Mouse (Mus musculus) MEL (cell line): Measurements from ENCODE around the gene Abcg1.

ENCODE experiments used
- CHD2 ChIP-seq: IDR thresholded peaks from 2 replicates; pipeline ENCODE4 v1.6.1; 2011; ENCODE audit warnings: low read length, improper control_type of control experiment
- CTCF ChIP-seq, 3 experiments: IDR thresholded peaks in 2 of 3; conservative IDR thresholded peaks in 1 of 3; 2 replicates each; pipeline ENCODE4 v1.5.1; 2011 to 2012; ENCODE audit warnings: low read length in 3 of 3, low read depth in 2 of 3, mild to moderate bottlenecking in 2 of 3, improper control_type of control experiment in 1 of 3, inconsistent platforms in 1 of 3, mixed read lengths in 1 of 3, moderate library complexity in 1 of 3; ENCODE audit not compliant: control insufficient read depth in 1 of 3, insufficient read depth in 1 of 3, poor library complexity in 1 of 3, severe bottlenecking in 1 of 3
- EP300 ChIP-seq, 2 experiments: IDR thresholded peaks; 2 replicates each; pipeline ENCODE4 v1.6.1; 2011; ENCODE audit warnings: improper control_type of control experiment in 2 of 2, low read length in 2 of 2, low read depth in 1 of 2, mild to moderate bottlenecking in 1 of 2
- MAZ ChIP-seq: IDR thresholded peaks from 2 replicates; pipeline ENCODE4 v1.6.1; 2012; ENCODE audit warnings: low read depth, mild to moderate bottlenecking, inconsistent platforms, low read length, improper control_type of control experiment
- MEF2A ChIP-seq: IDR thresholded peaks from 2 replicates; pipeline ENCODE4 v1.6.1; 2014; ENCODE audit warnings: low read depth, mild to moderate bottlenecking, inconsistent platforms, low read length, improper control_type of control experiment; ENCODE audit not compliant: poor library complexity, insufficient replicate concordance, severe bottlenecking; ENCODE audit errors: extremely low read depth
- MYB ChIP-seq: IDR thresholded peaks from 2 replicates; pipeline ENCODE4 v1.6.1; 2011; ENCODE audit warnings: mild to moderate bottlenecking, low read depth, low read length, improper control_type of control experiment
- MYC ChIP-seq: IDR thresholded peaks from 2 replicates; pipeline ENCODE4 v1.6.1; 2011; ENCODE audit warnings: low read depth, mild to moderate bottlenecking, low read length, improper control_type of control experiment, moderate library complexity
- POLR2A ChIP-seq, 2 experiments: IDR thresholded peaks; 2 replicates each; pipeline ENCODE4 v1.6.1; 2011 to 2012; ENCODE audit warnings: low read length in 2 of 2, mild to moderate bottlenecking in 2 of 2, control low read depth in 1 of 2, improper control_type of control experiment in 1 of 2, low read depth in 1 of 2, moderate library complexity in 1 of 2; ENCODE audit not compliant: control insufficient read depth in 1 of 2, insufficient read depth in 1 of 2, poor library complexity in 1 of 2
- RCOR1 ChIP-seq: IDR thresholded peaks from 2 replicates; pipeline ENCODE4 v1.6.1; 2012; ENCODE audit warnings: low read depth, mild to moderate bottlenecking, inconsistent platforms, low read length, improper control_type of control experiment
- TCF12 ChIP-seq: IDR thresholded peaks from 2 replicates; pipeline ENCODE4 v1.6.1; 2014; ENCODE audit warnings: low read depth, mild to moderate bottlenecking, inconsistent platforms, low read length, improper control_type of control experiment, moderate library complexity
- USF2 ChIP-seq, 2 experiments: IDR thresholded peaks; 2 replicates each; pipeline ENCODE4 v1.6.1; 2011 to 2012; ENCODE audit warnings: improper control_type of control experiment in 2 of 2, low read length in 2 of 2, borderline replicate concordance in 1 of 2, inconsistent platforms in 1 of 2, low read depth in 1 of 2, mild to moderate bottlenecking in 1 of 2; ENCODE audit not compliant: insufficient read depth in 1 of 2
- ZC3H11A ChIP-seq: IDR thresholded peaks from 2 replicates; pipeline ENCODE4 v1.6.1; 2012; ENCODE audit warnings: low read depth, mild to moderate bottlenecking, inconsistent platforms, low read length, improper control_type of control experiment
- ZNF384 ChIP-seq: IDR thresholded peaks from 2 replicates; pipeline ENCODE4 v1.6.1; 2012; ENCODE audit warnings: low read depth, mild to moderate bottlenecking, inconsistent platforms, low read length, improper control_type of control experiment

GRCm38 (mm10) chr17:31057891-31058744 lies 643 bp downstream of the Abcg1 start:
- TF ChIP-seq CTCF (IDR thresholded peaks at IDR 0.05 in 2 of 3, conservative IDR thresholded peaks at IDR 0.05 in 1 of 3; ENCODE audit: control insufficient read depth in 1 of 3, insufficient read depth in 1 of 3, low read depth in 2 of 3, low read length in 3 of 3, poor library complexity in 1 of 3, severe bottlenecking in 1 of 3): peak in 2 of 3 experiments; percentile 0 to 9; a peak in 1 of 6 replicates
- TF ChIP-seq ZNF384: no peak
- TF ChIP-seq POLR2A (IDR thresholded peaks at IDR 0.05; ENCODE audit: control insufficient read depth in 1 of 2, insufficient read depth in 1 of 2, low read depth in 1 of 2, low read length in 2 of 2, poor library complexity in 1 of 2): no peak
- no peak for TF ChIP-seq RCOR1
- TF ChIP-seq EP300 (IDR thresholded peaks at IDR 0.05; ENCODE audit: low read depth in 1 of 2, low read length in 2 of 2): no peak
- TF ChIP-seq MYB: no peak
- TF ChIP-seq MYC: no peak
- TF ChIP-seq ZC3H11A: no peak
- 0 out of 2 replicates have a peak, but pooled peaks have one; percentile 37 for TF ChIP-seq MAZ
- no peak for TF ChIP-seq MEF2A
- no peak for TF ChIP-seq TCF12
- TF ChIP-seq CHD2: no peak
- no peak for TF ChIP-seq USF2 (IDR thresholded peaks at IDR 0.05; ENCODE audit: borderline replicate concordance in 1 of 2, insufficient read depth in 1 of 2, low read depth in 1 of 2, low read length in 2 of 2)
